Mouse (Mus musculus): ENCODE measurements around the gene Kcna6. TPM values are rescaled to one million over a fixed set of nuclear protein-coding genes. Genes with fewer than 3 reads are reported as not detected.
A peak's percentile ranks its signal among the peaks of the same experiment; 100 is the strongest.

Gene Kcna6
- polyA plus RNA-seq, 1 experiment from 2014 or later: 1.5 TPM

GRCm38 (mm10) chr6:126772326-126772725 lies 31.9 kb upstream of the Kcna6 start:
- no peak for TF ChIP-seq CTCF (IDR thresholded peaks at IDR 0.05; ENCODE audit: low read depth)
- ATAC-seq (ENCODE audit: insufficient read depth): no peak
- H3K4me3 ChIP-seq (ENCODE audit: low read depth, low read length): no peak overlapping the region
- no peaks in the 10 kb centered on the region for H3K9me3 ChIP-seq (ENCODE audit: low read depth, low read length)
- H3K9ac ChIP-seq: no peak overlapping the region
- no peaks in the 10 kb centered on the region for H3K36me3 ChIP-seq (ENCODE audit: insufficient read depth)
- no peak overlapping the region for H3K27ac ChIP-seq (ENCODE audit: low read depth)
- H3K4me1 ChIP-seq (ENCODE audit: insufficient read depth): no peaks in the 10 kb centered on the region
- no peak overlapping the region for H3K4me2 ChIP-seq
- WGBS: 52% methylated on average over 4 of the region's 4 CpGs
- no peak for DNase-seq
- no peaks in the 10 kb centered on the region for H3K27me3 ChIP-seq (ENCODE audit: insufficient read depth, low read length)

- DNase-seq (no peak), ATAC-seq (ENCODE audit: insufficient read depth) (no peak)
- H3K9me3 ChIP-seq (ENCODE audit: low read depth, low read length): no peaks in the 10 kb centered on the region
- H3K27me3 ChIP-seq (ENCODE audit: insufficient read depth, low read length): no peaks in the 10 kb centered on the region
- H3K9ac ChIP-seq: no peak overlapping the region
- no peak for TF ChIP-seq CTCF (IDR thresholded peaks at IDR 0.05; ENCODE audit: low read depth)
- no peak overlapping the region for H3K4me3 ChIP-seq (ENCODE audit: low read depth, low read length)
- H3K4me1 ChIP-seq (ENCODE audit: insufficient read depth): no peaks in the 10 kb centered on the region
- no peak overlapping the region for H3K4me2 ChIP-seq
- H3K27ac ChIP-seq (ENCODE audit: low read depth): no peak overlapping the region
- WGBS: 75% methylated on average over 12 of the region's 12 CpGs
- H3K36me3 ChIP-seq (ENCODE audit: insufficient read depth): no peaks in the 10 kb centered on the region
Observed at GRCm38 (mm10) chr6:126770146-126770731, 29.8 kb upstream of the Kcna6 start.

- DNase-seq (peak; percentile 32), ATAC-seq (ENCODE audit: insufficient read depth) (no peak)
- Histone ChIP-seq H3K4me2 (no peak overlapping the region), H3K27ac (ENCODE audit: low read depth) (no peak overlapping the region), H3K4me1 (ENCODE audit: insufficient read depth) (no peaks in the 10 kb centered on the region), H3K27me3 (ENCODE audit: insufficient read depth, low read length) (no peaks in the 10 kb centered on the region), H3K4me3 (ENCODE audit: low read depth, low read length) (no peak overlapping the region), H3K9me3 (ENCODE audit: low read depth, low read length) (no peaks in the 10 kb centered on the region), H3K9ac (no peak overlapping the region), H3K36me3 (ENCODE audit: insufficient read depth) (no peaks in the 10 kb centered on the region)
- 60% methylated on average over 11 of the region's 11 CpGs for WGBS
- 0 out of 2 replicates have a peak, but pooled peaks have one; percentile 7 for TF ChIP-seq CTCF (IDR thresholded peaks at IDR 0.05; ENCODE audit: low read depth)
Observed at GRCm38 (mm10) chr6:126768957-126769665, 28.6 kb upstream of the Kcna6 start.

GRCm38 (mm10) chr6:126767610-126768532 lies 27.4 kb upstream of the Kcna6 start:
- TF ChIP-seq CTCF (IDR thresholded peaks at IDR 0.05; ENCODE audit: low read depth): no peak
- DNase-seq (no peak), ATAC-seq (ENCODE audit: insufficient read depth) (no peak)
- Histone ChIP-seq H3K9me3 (ENCODE audit: low read depth, low read length) (no peaks in the 10 kb centered on the region), H3K4me1 (ENCODE audit: insufficient read depth) (no peaks in the 10 kb centered on the region), H3K36me3 (ENCODE audit: insufficient read depth) (no peaks in the 10 kb centered on the region), H3K4me3 (ENCODE audit: low read depth, low read length) (no peak overlapping the region), H3K9ac (no peak overlapping the region), H3K4me2 (no peak overlapping the region), H3K27ac (ENCODE audit: low read depth) (no peak overlapping the region), H3K27me3 (ENCODE audit: insufficient read depth, low read length) (no peaks in the 10 kb centered on the region)
- WGBS: 26% methylated on average over 7 of the region's 7 CpGs

DNA sequence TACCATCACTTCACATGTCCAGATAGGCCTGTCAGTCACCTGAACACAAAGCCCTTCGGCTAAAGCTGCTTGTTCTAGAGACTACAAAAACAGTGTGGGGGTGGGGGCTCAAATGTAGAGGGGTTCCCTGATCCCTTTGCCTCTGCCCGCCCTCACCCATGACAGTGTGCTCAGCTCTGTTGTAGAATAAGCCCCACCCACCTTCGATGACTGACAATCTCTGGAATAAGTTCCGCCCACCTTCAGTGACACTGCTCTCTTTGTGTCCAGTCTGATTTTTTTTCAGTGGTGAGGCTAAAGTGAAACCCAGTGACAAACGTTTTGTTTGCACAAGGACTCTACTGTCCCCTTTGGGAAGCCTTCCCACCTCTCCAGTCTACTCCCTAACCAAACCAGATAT lies 26.1 kb upstream of the Kcna6 start:
- no peaks in the 10 kb centered on the region for H3K27me3 ChIP-seq (ENCODE audit: insufficient read depth, low read length)
- H3K4me3 ChIP-seq (ENCODE audit: low read depth, low read length): no peak overlapping the region
- H3K36me3 ChIP-seq (ENCODE audit: insufficient read depth): no peaks in the 10 kb centered on the region
- H3K4me1 ChIP-seq (ENCODE audit: insufficient read depth): no peaks in the 10 kb centered on the region
- H3K9me3 ChIP-seq (ENCODE audit: low read depth, low read length): no peaks in the 10 kb centered on the region
- H3K4me2 ChIP-seq: no peak overlapping the region
- TF ChIP-seq CTCF (IDR thresholded peaks at IDR 0.05; ENCODE audit: low read depth): no peak
- DNase-seq (peak; percentile 43), ATAC-seq (ENCODE audit: insufficient read depth) (no peak)
- no peak overlapping the region for H3K27ac ChIP-seq (ENCODE audit: low read depth)
- WGBS: 55% methylated on average over 5 of the region's 5 CpGs
- no peak overlapping the region for H3K9ac ChIP-seq

DNA sequence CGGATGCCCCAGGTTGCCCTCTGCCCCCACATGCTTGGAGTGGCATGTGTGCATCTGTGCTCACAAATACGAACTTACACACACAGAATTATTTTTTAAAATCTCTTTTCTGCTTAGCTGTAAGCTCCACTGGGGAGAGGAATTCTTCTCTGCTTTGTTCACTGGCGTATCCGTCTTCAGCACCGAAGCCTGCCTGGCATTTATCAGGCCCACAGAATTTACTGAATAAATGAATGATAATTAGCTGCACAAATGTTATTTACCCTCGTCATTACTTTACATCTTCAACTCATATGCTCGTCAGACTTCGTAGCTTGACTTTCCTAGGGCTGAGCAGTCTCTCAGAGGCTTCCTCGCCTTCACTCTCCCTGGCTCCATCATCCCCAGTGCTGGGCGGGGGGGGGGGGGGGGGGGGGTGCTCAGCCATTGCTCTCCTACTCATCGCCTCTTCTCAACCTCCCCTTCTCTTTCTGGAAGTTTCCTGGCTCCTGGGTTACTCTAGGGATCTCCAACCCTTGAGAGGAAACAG lies 24.2 kb upstream of the Kcna6 start:
- 72% methylated on average over 11 of the region's 11 CpGs for WGBS
- no peak for DNase-seq
- no peak for TF ChIP-seq CTCF (IDR thresholded peaks at IDR 0.05; ENCODE audit: low read depth)

More for the DNA sequence above, 24.2 kb upstream of the Kcna6 start:
- Histone ChIP-seq H3K36me3 (ENCODE audit: insufficient read depth) (no peaks in the 10 kb centered on the region), H3K4me1 (ENCODE audit: insufficient read depth) (no peaks in the 10 kb centered on the region), H3K27ac (ENCODE audit: low read depth) (no peak overlapping the region), H3K9ac (no peak overlapping the region), H3K4me2 (no peak overlapping the region), H3K4me3 (ENCODE audit: low read depth, low read length) (no peak overlapping the region), H3K27me3 (ENCODE audit: insufficient read depth, low read length) (no peaks in the 10 kb centered on the region), H3K9me3 (ENCODE audit: low read depth, low read length) (no peaks in the 10 kb centered on the region)
- no peak for ATAC-seq (ENCODE audit: insufficient read depth)
